Mouse (Mus musculus) B cell, adult 67 days (primary cell): ENCODE data around the gene Hoxc11. TPM values are rescaled to one million over a fixed set of nuclear protein-coding genes. Genes with fewer than 3 reads are reported as not detected.

Experiments
- total RNA-seq, 2 experiments: library from RNA; stranded (reverse); gene quantifications; 4 replicates each; pipeline ENCODE4 v1.2.4; 2023

Gene Hoxc11
- total RNA-seq: not detected

GRCm38 (mm10) chr15:102954192-102955006, at the start of gene Hoxc11:
Hoxc11 (plus strand) TSS chr15:102954427.

GRCm38 (mm10) chr15:102921053-102922011, 32.9 kb upstream of the Hoxc11 start, which contains the start of gene Hoxc13:
Hoxc13 (plus strand) TSS chr15:102921103.

GRCm38 (mm10) chr15:102936279-102936972, 17.8 kb upstream of the Hoxc11 start, which contains the start of gene Hoxc12:
Hoxc12 (plus strand) TSS chr15:102936757.

GRCm38 (mm10) chr15:102966776-102967311, 12.6 kb downstream of the Hoxc11 start, which contains the start of gene Hoxc10:
Hoxc10 (plus strand) TSS chr15:102966796.

GRCm38 (mm10) chr15:102967312-102967510, 13.0 kb downstream of the Hoxc11 start, which contains the start of gene Hoxc5:
Hoxc5 (plus strand) TSS chr15:102967443.

GRCm38 (mm10) chr15:102976171-102976570, 21.9 kb downstream of the Hoxc11 start, which contains the start of gene Hoxc9:
Hoxc9 (plus strand) TSS chr15:102976439.

GRCm38 (mm10) chr15:102990461-102991397, 36.5 kb downstream of the Hoxc11 start, which contains the start of gene Hoxc8:
Hoxc8 (plus strand) TSS chr15:102990607.

GRCm38 (mm10) chr15:102997939-102998355, 43.7 kb downstream of the Hoxc11 start, which contains the start of gene Hoxc6:
Hoxc6 (plus strand) TSS chr15:102998257.

Other genes with a start within 250 kb of the Hoxc11 start
- gene Calcoco1, start 232.2 kb upstream of the Hoxc11 start, total RNA-seq: 10 to 100 TPM; 55.1 to 59.3 TPM
- not detected for gene Hoxc13, start 33.3 kb upstream of the Hoxc11 start, total RNA-seq
- not detected for gene Hoxc12, start 17.7 kb upstream of the Hoxc11 start, total RNA-seq
- gene Hoxc10, start 12.4 kb downstream of the Hoxc11 start, total RNA-seq: not detected
- gene Hoxc5, start 13.0 kb downstream of the Hoxc11 start, total RNA-seq: not detected
- gene Hoxc9, start 22.0 kb downstream of the Hoxc11 start, total RNA-seq: not detected
- gene Hoxc8, start 36.2 kb downstream of the Hoxc11 start, total RNA-seq: not detected
- gene Hoxc6, start 43.8 kb downstream of the Hoxc11 start, total RNA-seq: not detected
- not detected for gene Hoxc4, start 64.5 kb downstream of the Hoxc11 start, total RNA-seq
- gene Smug1, start 212.7 kb downstream of the Hoxc11 start, total RNA-seq: 10 to 100 TPM; 10.3 to 11.8 TPM